Mouse (Mus musculus) hindbrain, embryonic 12.5 days (tissue): Measurements from ENCODE around the gene Olfr824. TPM values are rescaled to one million over a fixed set of nuclear protein-coding genes. Genes with fewer than 3 reads are reported as not detected.
"Not testable (repeated sequence)": the region's sequence is repeated elsewhere in the genome, so short reads cannot be mapped to it uniquely, and the experiment has no call there.

Experiments
- ATAC-seq: fragments of 200-750 bp; cut with Nextera tagmentation; 2 replicates; pipeline ENCODE4 v1.8.0; 2017; ENCODE audit warnings: moderate TSS enrichment; ENCODE audit not compliant: low FRiP score
- H3K27ac ChIP-seq: fragments of 300-500 bp; sonication (generic); 2 replicates; pipeline ENCODE4 v1.5.1; 2016; ENCODE audit warnings: mild to moderate bottlenecking
- H3K27me3 ChIP-seq: fragments of 300-500 bp; sonication (generic); 2 replicates; pipeline ENCODE4 v1.6.1; 2016; ENCODE audit warnings: mild to moderate bottlenecking
- H3K36me3 ChIP-seq: fragments of 300-500 bp; sonication (generic); 2 replicates; pipeline ENCODE4 v1.6.1; 2016; ENCODE audit warnings: mild to moderate bottlenecking
- H3K4me1 ChIP-seq: fragments of 300-500 bp; sonication (generic); 2 replicates; pipeline ENCODE4 v1.6.1; 2016
- H3K4me2 ChIP-seq: fragments of 300-500 bp; sonication (generic); replicated peaks from 2 replicates; pipeline ENCODE4 v1.6.1; 2016; ENCODE audit warnings: mild to moderate bottlenecking
- H3K4me3 ChIP-seq: fragments of 300-500 bp; sonication (generic); 2 replicates; pipeline ENCODE4 v1.5.1; 2016; ENCODE audit warnings: mild to moderate bottlenecking
- H3K9ac ChIP-seq: fragments of 300-500 bp; sonication (generic); 2 replicates; pipeline ENCODE4 v1.6.1; 2016; ENCODE audit warnings: mild to moderate bottlenecking, moderate library complexity
- H3K9me3 ChIP-seq: fragments of 300-500 bp; sonication (generic); replicated peaks from 2 replicates; pipeline ENCODE4 v1.6.1; 2016; ENCODE audit warnings: mild to moderate bottlenecking
- WGBS: fragments of 180-500 bp; shearing (Covaris S2); methylation state at CpG from one replicate; pipeline ENCODE4 v1.1.7; 2016; 5-methylcytosine and 5-hydroxymethylcytosine counted together
- polyA plus RNA-seq: library from polyadenylated mRNA; unstranded; fragments of >200 nt; fragmentation: Nextera tagmentation; extraction: Ambion mirVana; gene quantifications from 2 replicates; pipeline ENCODE4 v1.2.1, GENCODE M21; 2016

Gene Olfr824
- not detected in 2 replicates for polyA plus RNA-seq

DNA sequence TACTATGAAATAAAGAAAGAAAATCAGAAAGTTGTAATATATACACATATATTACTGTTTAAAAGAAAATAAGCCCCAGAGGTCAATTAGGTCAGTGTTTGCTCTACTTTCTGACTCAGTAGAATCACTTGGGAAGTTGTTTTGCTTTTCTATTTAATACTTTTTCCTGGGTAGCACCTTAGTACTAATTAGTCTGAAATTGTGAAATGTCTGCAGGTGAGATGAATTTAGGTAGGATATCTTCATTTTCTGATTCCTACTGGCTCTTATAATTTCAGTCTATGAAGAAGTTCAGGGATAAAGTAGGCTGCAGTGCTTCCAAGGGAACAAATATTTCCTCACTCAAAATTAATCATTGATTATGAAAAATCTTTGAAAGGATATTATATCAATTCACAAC is at the start of gene Olfr824:
Gene Olfr824 (minus strand): TSS at position 101 of the 400 bp plus-strand sequence.
- H3K27me3 ChIP-seq, H3K27ac ChIP-seq, H3K4me1 ChIP-seq, H3K9ac ChIP-seq, H3K36me3 ChIP-seq, H3K4me3 ChIP-seq, H3K9me3 ChIP-seq, ATAC-seq, H3K4me2 ChIP-seq: not testable (repeated sequence)

GRCm38 (mm10) chr10:130166666-130167065 is 36.9 kb upstream of the Olfr824 start, which contains the start of gene Olfr825:
Gene Olfr825 (minus strand): TSS chr10:130166766.
- Histone ChIP-seq H3K36me3 (no peaks in the 10 kb centered on the region), H3K9ac (no peak within 1 kb of the TSS), H3K4me2 (no peak within 1 kb of the TSS), H3K27me3 (no peaks in the 10 kb centered on the region), H3K27ac (no peak within 1 kb of the TSS), H3K4me1 (no peaks in the 10 kb centered on the region), H3K4me3 (no peak within 1 kb of the TSS), H3K9me3 (no peaks in the 10 kb centered on the region)
- no peak for ATAC-seq

- Histone ChIP-seq H3K27ac (no peak overlapping the region), H3K4me1 (no peaks in the 10 kb centered on the region), H3K36me3 (no peaks in the 10 kb centered on the region), H3K9ac (no peak overlapping the region), H3K9me3 (no peaks in the 10 kb centered on the region), H3K4me3 (no peak overlapping the region), H3K4me2 (no peak overlapping the region), H3K27me3 (no peaks in the 10 kb centered on the region)
- ATAC-seq: no peak
These were observed 35.4 kb upstream of the Olfr824 start for GRCm38 (mm10) chr10:130165196-130165595.

DNA sequence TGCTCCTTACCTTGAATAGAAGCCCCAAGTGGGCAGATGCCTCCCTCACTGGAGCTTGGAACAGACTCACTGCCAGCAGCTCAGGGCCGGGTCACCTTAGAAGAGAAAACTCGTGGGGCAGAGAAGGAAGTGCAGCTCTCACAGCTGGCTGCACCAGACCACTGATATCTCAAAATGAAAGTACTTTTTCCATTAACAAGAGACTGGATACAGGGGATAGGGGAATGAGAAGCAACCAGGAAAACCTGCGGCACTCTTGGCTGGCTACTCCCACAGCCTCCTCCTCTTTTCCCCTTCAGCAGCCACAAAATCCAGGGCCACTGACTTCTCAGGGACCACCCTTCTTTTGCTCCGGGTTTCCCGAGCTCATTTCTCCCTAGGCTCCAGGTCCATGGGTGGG is 14.3 kb upstream of the Olfr824 start:
- H3K4me3 ChIP-seq: no peak overlapping the region
- no peaks in the 10 kb centered on the region for H3K27me3 ChIP-seq
- H3K9ac ChIP-seq: no peak overlapping the region
- no peaks in the 10 kb centered on the region for H3K9me3 ChIP-seq
- no peaks in the 10 kb centered on the region for H3K36me3 ChIP-seq
- no peak for ATAC-seq
- no peak overlapping the region for H3K4me2 ChIP-seq
- WGBS: 81% methylated on average over 5 of the region's 5 CpGs
- no peak overlapping the region for H3K27ac ChIP-seq
- H3K4me1 ChIP-seq: no peaks in the 10 kb centered on the region

DNA sequence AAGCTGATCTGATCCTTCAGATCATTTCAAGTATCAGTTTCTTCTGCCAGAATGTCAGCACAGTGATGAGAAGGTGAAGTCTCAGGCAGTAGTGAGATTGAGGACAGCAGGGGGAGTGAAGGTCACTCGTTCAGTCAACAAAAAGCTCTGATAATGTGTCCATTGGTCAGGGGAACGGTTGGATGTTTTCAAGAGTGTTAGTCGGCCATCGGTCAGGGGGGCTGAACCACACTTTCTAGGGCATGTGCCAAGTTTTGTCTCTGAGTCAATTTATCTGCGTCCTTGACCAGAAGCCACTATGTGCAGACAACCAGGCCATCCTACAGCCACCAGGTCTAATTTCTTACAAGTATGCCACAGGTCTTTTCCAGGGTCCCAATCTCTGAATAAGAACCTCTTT is 12.7 kb upstream of the Olfr824 start:
- not testable (repeated sequence) for H3K27ac ChIP-seq, ATAC-seq, H3K4me3 ChIP-seq, H3K27me3 ChIP-seq, H3K9me3 ChIP-seq, H3K4me2 ChIP-seq, H3K36me3 ChIP-seq, H3K4me1 ChIP-seq, H3K9ac ChIP-seq
- 86% methylated on average over 5 of the region's 5 CpGs for WGBS

DNA sequence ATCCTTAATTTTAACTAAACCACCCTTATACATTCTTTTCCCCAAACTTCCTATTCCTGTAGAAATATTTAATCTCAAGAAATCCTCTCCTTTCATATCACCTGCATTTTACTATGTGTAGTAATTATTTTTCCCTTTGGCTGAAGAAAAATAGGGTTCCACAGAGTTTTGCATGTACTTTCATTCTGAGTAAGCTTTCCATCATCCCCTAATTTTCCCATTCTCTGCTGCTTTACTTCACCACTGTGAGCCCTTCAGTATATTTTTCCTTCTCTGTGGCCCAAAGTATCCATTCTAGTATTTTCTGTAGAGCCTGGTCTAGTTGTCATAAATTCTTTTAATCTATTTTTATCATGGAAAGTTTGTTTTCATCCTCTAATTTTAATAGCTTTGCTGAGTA is 5.0 kb upstream of the Olfr824 start:
- H3K9ac ChIP-seq: no peak overlapping the region
- H3K4me1 ChIP-seq: no peaks in the 10 kb centered on the region
- H3K27me3 ChIP-seq: no peaks in the 10 kb centered on the region
- ATAC-seq: no peak
- no peaks in the 10 kb centered on the region for H3K36me3 ChIP-seq
- no peak overlapping the region for H3K27ac ChIP-seq
- no peak overlapping the region for H3K4me2 ChIP-seq
- no peaks in the 10 kb centered on the region for H3K9me3 ChIP-seq
- H3K4me3 ChIP-seq: no peak overlapping the region

DNA sequence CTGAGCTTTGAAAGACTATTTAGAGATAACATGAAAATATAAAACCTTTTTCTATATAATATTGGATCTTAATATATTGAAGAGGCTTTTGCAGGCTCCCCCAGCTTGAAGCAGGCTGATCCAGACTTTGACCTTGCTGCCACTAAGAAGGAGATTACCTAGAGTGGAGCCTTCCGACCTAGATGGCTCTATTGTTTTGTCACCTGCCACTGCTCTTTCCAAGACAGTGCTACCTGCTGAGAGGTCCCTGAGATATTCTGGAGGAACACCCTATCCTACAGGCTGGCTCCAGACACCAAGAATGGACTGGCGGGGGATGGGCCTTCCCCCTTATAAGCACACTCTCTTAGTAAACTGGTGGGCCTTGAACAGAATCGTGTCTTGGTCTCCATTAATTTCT is 13.8 kb downstream of the Olfr824 start:
- not testable (repeated sequence) for ATAC-seq, H3K9me3 ChIP-seq, H3K4me1 ChIP-seq, H3K4me3 ChIP-seq, H3K36me3 ChIP-seq, H3K27me3 ChIP-seq, H3K4me2 ChIP-seq, H3K9ac ChIP-seq, H3K27ac ChIP-seq
- 63% methylated on average over 3 of the region's 3 CpGs for WGBS

- H3K27me3 ChIP-seq, H3K4me2 ChIP-seq, H3K9me3 ChIP-seq, H3K4me3 ChIP-seq, H3K27ac ChIP-seq, H3K4me1 ChIP-seq, ATAC-seq, H3K9ac ChIP-seq, H3K36me3 ChIP-seq: not testable (repeated sequence)
- WGBS: 93% methylated on average over 1 of the region's 1 CpGs
These were observed 14.5 kb downstream of the Olfr824 start, which contains the start of gene Olfr823 for GRCm38 (mm10) chr10:130115283-130115682. Gene Olfr823 (minus strand): TSS chr10:130115383.

- Histone ChIP-seq H3K27ac (no peak overlapping the region), H3K4me2 (no peak overlapping the region), H3K36me3 (no peaks in the 10 kb centered on the region), H3K9ac (no peak overlapping the region), H3K9me3 (no peaks in the 10 kb centered on the region), H3K27me3 (no peaks in the 10 kb centered on the region), H3K4me3 (no peak overlapping the region), H3K4me1 (no peaks in the 10 kb centered on the region)
- no peak for ATAC-seq
These were observed 33.7 kb downstream of the Olfr824 start for GRCm38 (mm10) chr10:130096104-130096503.

DNA sequence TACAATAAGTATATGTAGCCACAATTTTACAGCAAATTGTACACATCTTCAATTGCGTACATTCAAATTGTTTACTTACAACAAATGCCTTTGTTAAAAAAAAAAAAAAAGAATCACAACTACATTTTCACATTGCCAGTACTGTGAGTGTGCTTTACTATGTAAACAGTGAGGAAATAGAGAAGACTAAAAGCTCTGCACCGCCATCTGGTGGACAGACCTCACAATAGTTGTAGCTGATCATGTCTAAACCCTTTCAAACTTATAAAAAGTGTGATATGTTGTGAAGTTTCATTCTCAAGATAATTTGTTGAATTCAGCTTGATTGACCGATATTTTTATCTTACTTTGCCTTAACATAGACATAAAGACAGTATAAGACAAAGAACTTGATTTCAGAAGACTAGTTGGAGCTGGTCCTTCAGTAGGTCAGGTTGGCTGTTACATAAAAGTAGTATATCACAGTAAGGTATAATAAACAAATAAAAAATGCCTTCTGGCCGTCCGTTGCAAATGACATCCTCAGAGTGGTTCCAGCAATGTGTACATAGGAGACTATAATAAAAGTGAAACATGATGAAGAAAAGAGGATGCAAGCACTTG is 36.9 kb downstream of the Olfr824 start:
- no peak overlapping the region for H3K27ac ChIP-seq
- H3K4me3 ChIP-seq: no peak overlapping the region
- no peaks in the 10 kb centered on the region for H3K27me3 ChIP-seq
- 24% methylated on average over 5 of the region's 5 CpGs for WGBS
- H3K36me3 ChIP-seq: no peaks in the 10 kb centered on the region
- no peak overlapping the region for H3K4me2 ChIP-seq
- H3K9me3 ChIP-seq: no peaks in the 10 kb centered on the region
- no peak overlapping the region for H3K9ac ChIP-seq
- H3K4me1 ChIP-seq: no peaks in the 10 kb centered on the region
- ATAC-seq: no peak

Other genes with a start within 250 kb of the Olfr824 start
- not detected in 2 replicates for gene Olfr815, start 224.1 kb downstream of the Olfr824 start, polyA plus RNA-seq
- gene Olfr816, start 214.4 kb downstream of the Olfr824 start, polyA plus RNA-seq: not detected in 2 replicates
- gene Olfr818, start 180.9 kb downstream of the Olfr824 start, polyA plus RNA-seq: not detected in 2 replicates
- gene Olfr819, start 162.7 kb downstream of the Olfr824 start, polyA plus RNA-seq: not detected in 2 replicates
- not detected in 2 replicates for gene Olfr247, start 153.9 kb downstream of the Olfr824 start, polyA plus RNA-seq
- not detected in 2 replicates for gene Gm10310, start 144.9 kb downstream of the Olfr824 start, polyA plus RNA-seq
- gene Olfr820, start 117.4 kb downstream of the Olfr824 start, polyA plus RNA-seq: not detected in 2 replicates
- gene Olfr821, start 99.7 kb downstream of the Olfr824 start, polyA plus RNA-seq: not detected in 2 replicates
- gene Olfr822, start 58.8 kb downstream of the Olfr824 start, polyA plus RNA-seq: not detected in 2 replicates
- not detected in 2 replicates for gene Olfr823, start 14.6 kb downstream of the Olfr824 start, polyA plus RNA-seq
- not detected in 2 replicates for gene Olfr825, start 36.8 kb upstream of the Olfr824 start, polyA plus RNA-seq
- gene Olfr826, start 54.2 kb upstream of the Olfr824 start, polyA plus RNA-seq: not detected in 2 replicates
- not detected in 2 replicates for gene Olfr827, start 84.4 kb upstream of the Olfr824 start, polyA plus RNA-seq
- 7.8 and 8.6 TPM in 2 replicates for gene Neurod4, start 150.2 kb upstream of the Olfr824 start, polyA plus RNA-seq
- 0.31 TPM in 1 of 2 replicates, not detected in the other for gene Tespa1, start 192.9 kb upstream of the Olfr824 start, polyA plus RNA-seq